Mouse (Mus musculus): ENCODE data around the gene Tmem247.

GRCm38 (mm10) chr17:86957239-86957638 is 40.1 kb downstream of the Tmem247 start:
- TF ChIP-seq TCF12 (IDR thresholded peaks at IDR 0.05; ENCODE audit: low read depth, low read length) (no peak), EP300 (IDR thresholded peaks at IDR 0.05; ENCODE audit: low read depth in 1 of 2, low read length in 2 of 2) (no peak), ZNF384 (IDR thresholded peaks at IDR 0.05; ENCODE audit: low read depth, low read length) (no peak), ZMIZ1 (IDR thresholded peaks at IDR 0.05; ENCODE audit: low read depth, low read length) (no peak), POLR2A (IDR thresholded peaks at IDR 0.05; ENCODE audit: control insufficient read depth in 1 of 2, insufficient read depth in 1 of 2, low read depth in 1 of 2, low read length in 2 of 2, poor library complexity in 1 of 2) (no peak), POLR2AphosphoS2 (IDR thresholded peaks at IDR 0.05; ENCODE audit: low read length) (no peak), TAL1 (IDR thresholded peaks at IDR 0.05; ENCODE audit: low read length) (no peak), CTCF (IDR thresholded peaks at IDR 0.05 in 2 of 3, conservative IDR thresholded peaks at IDR 0.05 in 1 of 3; ENCODE audit: control insufficient read depth in 1 of 3, insufficient read depth in 1 of 3, low read depth in 2 of 3, low read length in 3 of 3, poor library complexity in 1 of 3, severe bottlenecking in 1 of 3) (no peak), MAZ (IDR thresholded peaks at IDR 0.05; ENCODE audit: low read depth, low read length) (no peak), MAFK (IDR thresholded peaks at IDR 0.05; ENCODE audit: borderline replicate concordance, low read depth, low read length) (no peak), TBP (IDR thresholded peaks at IDR 0.05; ENCODE audit: low read depth, low read length) (no peak), USF2 (IDR thresholded peaks at IDR 0.05; ENCODE audit: borderline replicate concordance in 1 of 2, insufficient read depth in 1 of 2, low read depth in 1 of 2, low read length in 2 of 2) (no peak), USF1 (IDR thresholded peaks at IDR 0.05; ENCODE audit: low read depth, low read length) (no peak), BHLHE40 (IDR thresholded peaks at IDR 0.05; ENCODE audit: borderline replicate concordance, low read depth, low read length) (no peak)

All from MEL (cell line).